12 mouse cellular contexts compared by ENCODE assay signal in the genomic region with DNA sequence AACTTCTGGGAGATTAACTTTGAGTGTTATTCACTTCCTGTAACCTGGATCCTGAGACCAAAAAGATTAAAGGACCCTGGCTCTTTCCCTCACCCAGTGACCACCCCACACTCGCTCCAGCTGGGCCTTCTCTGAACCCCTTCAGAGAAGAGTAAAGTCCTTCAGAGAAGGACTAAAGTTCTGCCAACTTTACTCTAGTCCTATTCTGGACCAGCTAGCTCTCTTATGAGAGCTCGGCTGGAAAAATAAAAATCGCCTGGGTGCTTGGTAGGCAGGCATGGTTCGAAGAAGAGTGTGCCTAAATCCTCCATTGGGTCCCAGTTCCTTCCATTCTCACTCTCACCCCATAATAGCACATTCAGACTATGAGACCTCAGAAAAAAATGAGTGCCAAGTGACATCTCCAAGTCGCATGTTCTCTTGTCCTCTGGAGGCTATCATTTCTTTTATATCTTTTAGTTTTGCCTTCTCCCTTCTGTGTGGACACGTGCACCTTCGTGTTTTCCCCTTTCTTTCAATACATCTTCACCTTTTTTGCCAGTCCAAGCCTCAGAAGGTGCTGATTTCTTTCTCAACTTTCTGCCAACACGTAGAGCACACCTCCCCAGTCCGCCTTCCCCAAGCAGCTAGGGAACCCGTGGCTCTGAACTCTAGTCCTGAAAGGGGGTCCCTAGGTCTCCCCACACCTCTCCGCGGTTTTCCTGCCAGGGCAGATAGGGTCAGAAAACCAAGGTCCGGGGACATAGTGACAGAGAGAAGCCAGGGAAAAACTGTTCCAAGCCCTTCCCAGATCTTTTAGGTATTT.
A peak's percentile ranks its signal among the peaks of the same experiment; 100 is the strongest.
DNase-seq lines count a peak whose midpoint lies in the region; ATAC-seq lines count a peak whose summit lies in the region.
"Had no signal": no experiment of that assay in that cellular context is flagged by ENCODE, and none has a peak within 500 bp of the region (broad histone marks: within the 10 kb centered on the region; RNA-seq: fewer than 3 reads in every experiment).

No protein-coding gene starts in this region.

- H3K36me3 ChIP-seq in forebrain, embryonic 11.5 days (ENCODE audit: control insufficient read depth, insufficient read depth, low read length): no peaks in the 10 kb centered on the region
- H3K36me3 ChIP-seq in limb, embryonic 10.5 days: no peaks in the 10 kb centered on the region
- no peaks in the 10 kb centered on the region for H3K36me3 ChIP-seq in neural tube, embryonic 15.5 days
- H3K36me3 ChIP-seq: liver, embryonic 15.5 days had no signal

- peak overlapping the region; percentile 78 for H3K27ac ChIP-seq in forebrain, embryonic 11.5 days (ENCODE audit: low read depth, low read length)
- H3K27ac ChIP-seq in limb, embryonic 10.5 days: no peak overlapping the region
- H3K27ac ChIP-seq in neural tube, embryonic 15.5 days (replicated peaks): peak overlapping the region; percentile 98
- H3K27ac ChIP-seq: liver, embryonic 15.5 days had no signal

- H3K9me3 ChIP-seq in forebrain, embryonic 11.5 days (ENCODE audit: control insufficient read depth, low read length): no peaks in the 10 kb centered on the region
- H3K9me3 ChIP-seq in limb, embryonic 10.5 days (replicated peaks): no peaks in the 10 kb centered on the region
- H3K9me3 ChIP-seq in neural tube, embryonic 15.5 days (replicated peaks): no peaks in the 10 kb centered on the region
- H3K9me3 ChIP-seq: liver, embryonic 15.5 days had no signal

- 0 out of 2 replicates have a peak, but pooled peaks cover 2% of the 10 kb centered on the region for H3K27me3 ChIP-seq in forebrain, embryonic 11.5 days (ENCODE audit: control insufficient read depth, insufficient read depth, low read length)
- peaks cover 62% of the 10 kb centered on the region for H3K27me3 ChIP-seq in limb, embryonic 10.5 days (ENCODE audit: low read depth, poor library complexity, severe bottlenecking)
- no peaks in the 10 kb centered on the region for H3K27me3 ChIP-seq in neural tube, embryonic 15.5 days (replicated peaks)

- 6% methylated on average over 13 of the region's 13 CpGs for WGBS in forebrain, embryonic 11.5 days
- WGBS in limb, embryonic 10.5 days: 3% methylated on average over 13 of the region's 13 CpGs
- 10% methylated on average over 13 of the region's 13 CpGs for WGBS in neural tube, embryonic 15.5 days

- no peak overlapping the region for H3K4me3 ChIP-seq in forebrain, embryonic 11.5 days (ENCODE audit: low read depth, low read length)
- H3K4me3 ChIP-seq in limb, embryonic 10.5 days: no peak overlapping the region
- no peak overlapping the region for H3K4me3 ChIP-seq in neural tube, embryonic 15.5 days (replicated peaks)
- H3K4me3 ChIP-seq: liver, embryonic 15.5 days had no signal

- 0 out of 2 replicates have a peak overlapping the region, but pooled peaks have one; percentile 3 for H3K4me2 ChIP-seq in forebrain, embryonic 11.5 days (ENCODE audit: low read depth, low read length, severe bottlenecking)
- peak overlapping the region; percentile 76 for H3K4me2 ChIP-seq in neural tube, embryonic 15.5 days
- H3K4me2 ChIP-seq: heart, embryonic 11.5 days; liver, embryonic 15.5 days had no signal

- DNase-seq in right cerebral cortex, postnatal 25 days: peak; percentile 15
- DNase-seq in right cerebral cortex, postnatal 36 days (ENCODE audit: low spot score in 2 of 2): no peak
- DNase-seq in forebrain, embryonic 11.5 days (ENCODE audit: low spot score): no peak
- peak; percentile 31 for DNase-seq in limb, embryonic 10.5 days (ENCODE audit: low spot score)
- no peak for DNase-seq in ovary, postnatal 36 days (ENCODE audit: low spot score)
- DNase-seq in heart, postnatal 25 days (ENCODE audit: low spot score): no peak
- no peak for DNase-seq in kidney, adult 11 months
- DNase-seq: thymus, postnatal 36 days had no signal

- H3K4me1 ChIP-seq in forebrain, embryonic 11.5 days (replicated peaks; ENCODE audit: control insufficient read depth, insufficient read depth, low read length): peaks cover 21% of the 10 kb centered on the region
- peaks cover 21% of the 10 kb centered on the region for H3K4me1 ChIP-seq in limb, embryonic 10.5 days
- H3K4me1 ChIP-seq in neural tube, embryonic 15.5 days: peaks cover 36% of the 10 kb centered on the region

- intact Hi-C loops in heart, postnatal 25 days (cut with DNase I): no loop called here

- ATAC-seq in forebrain, embryonic 11.5 days (replicated peaks; ENCODE audit: low FRiP score): no peak
- no peak for ATAC-seq in neural tube, embryonic 15.5 days (ENCODE audit: low FRiP score)
- ATAC-seq: intestine, postnatal 0 days had no signal

- peak overlapping the region; percentile 58 for H3K9ac ChIP-seq in forebrain, embryonic 11.5 days (ENCODE audit: low read length)
- peak overlapping the region; percentile 39; the same call in 1 of the 2 replicates for H3K9ac ChIP-seq in neural tube, embryonic 15.5 days (replicated peaks)
- H3K9ac ChIP-seq: liver, embryonic 15.5 days had no signal

Comparison
In these comparisons a context has a peak if more than half of its experiments do, and no peak if none do; other contexts are left out.
1. DNase-seq: peak in right cerebral cortex, postnatal 25 days (single experiment) and limb, embryonic 10.5 days (single experiment); none in right cerebral cortex, postnatal 36 days (0 of 2), forebrain, embryonic 11.5 days (single experiment), ovary, postnatal 36 days (single experiment), heart, postnatal 25 days (single experiment) and kidney, adult 11 months (single experiment).